Mouse (Mus musculus): Measurements from ENCODE around the gene Rbm5. TPM values are rescaled to one million over a fixed set of nuclear protein-coding genes. Genes with fewer than 3 reads are reported as not detected.

Gene Rbm5
- polyA plus RNA-seq (2015; fragmentation: Nextera tagmentation; extraction: Ambion mirVana): 210 and 236 TPM in 2 replicates

- ATAC-seq: peak; percentile 100
- H3K36me3 ChIP-seq (ENCODE audit: control insufficient read depth, insufficient read depth, low read length): peaks cover 29% of the 10 kb centered on the region
- under 1% methylated on average over 60 of the region's 60 CpGs for WGBS
Observed at GRCm38 (mm10) chr9:107770374-107771290, at the start of gene Rbm5. Gene Rbm5 (minus strand): TSS chr9:107770996.

GRCm38 (mm10) chr9:107812132-107812531 lies 41.3 kb upstream of the Rbm5 start:
- WGBS: 94% methylated on average over 1 of the region's 1 CpGs
- H3K4me1 ChIP-seq (ENCODE audit: control insufficient read depth, insufficient read depth, low read depth, low read length): no peaks in the 10 kb centered on the region
- H3K9me3 ChIP-seq (ENCODE audit: control insufficient read depth, low read length): no peaks in the 10 kb centered on the region
- no peaks in the 10 kb centered on the region for H3K27me3 ChIP-seq (replicated peaks; ENCODE audit: control insufficient read depth, insufficient read depth, low read length)
- no peak overlapping the region for H3K27ac ChIP-seq (ENCODE audit: low read depth, low read length)
- no peak overlapping the region for H3K9ac ChIP-seq (ENCODE audit: low read depth, low read length)
- ATAC-seq: no peak
- H3K4me2 ChIP-seq (ENCODE audit: low read length): no peak overlapping the region
- H3K4me3 ChIP-seq (ENCODE audit: low read length): no peak overlapping the region
- H3K36me3 ChIP-seq (ENCODE audit: control insufficient read depth, insufficient read depth, low read length): peaks cover 9% of the 10 kb centered on the region

More at GRCm38 (mm10) chr9:107770374-107771290, at the start of gene Rbm5:
- Histone ChIP-seq H3K4me1 (ENCODE audit: control insufficient read depth, insufficient read depth, low read depth, low read length) (peaks cover 16% of the 10 kb centered on the region), H3K9ac (ENCODE audit: low read depth, low read length) (peak within 1 kb of the TSS; percentile 89), H3K9me3 (ENCODE audit: control insufficient read depth, low read length) (no peaks in the 10 kb centered on the region), H3K27me3 (replicated peaks; ENCODE audit: control insufficient read depth, insufficient read depth, low read length) (no peaks in the 10 kb centered on the region), H3K4me2 (ENCODE audit: low read length) (peak within 1 kb of the TSS; percentile 82), H3K27ac (ENCODE audit: low read depth, low read length) (peak within 1 kb of the TSS; percentile 92), H3K4me3 (ENCODE audit: low read length) (peak within 1 kb of the TSS; percentile 68)

- Histone ChIP-seq H3K27me3 (replicated peaks; ENCODE audit: control insufficient read depth, insufficient read depth, low read length) (no peaks in the 10 kb centered on the region), H3K9ac (ENCODE audit: low read depth, low read length) (no peak overlapping the region), H3K4me3 (ENCODE audit: low read length) (no peak overlapping the region), H3K4me2 (ENCODE audit: low read length) (no peak overlapping the region), H3K9me3 (ENCODE audit: control insufficient read depth, low read length) (no peaks in the 10 kb centered on the region), H3K4me1 (ENCODE audit: control insufficient read depth, insufficient read depth, low read depth, low read length) (no peaks in the 10 kb centered on the region), H3K27ac (ENCODE audit: low read depth, low read length) (no peak overlapping the region), H3K36me3 (ENCODE audit: control insufficient read depth, insufficient read depth, low read length) (peaks cover 4% of the 10 kb centered on the region)
- no peak for ATAC-seq
- 96% methylated on average over 2 of the region's 2 CpGs for WGBS
Observed at GRCm38 (mm10) chr9:107810985-107811384, 40.2 kb upstream of the Rbm5 start.

- Histone ChIP-seq H3K9ac (ENCODE audit: low read depth, low read length) (no peak overlapping the region), H3K4me1 (ENCODE audit: control insufficient read depth, insufficient read depth, low read depth, low read length) (no peaks in the 10 kb centered on the region), H3K27me3 (replicated peaks; ENCODE audit: control insufficient read depth, insufficient read depth, low read length) (no peaks in the 10 kb centered on the region), H3K4me2 (ENCODE audit: low read length) (no peak overlapping the region), H3K4me3 (ENCODE audit: low read length) (no peak overlapping the region), H3K9me3 (ENCODE audit: control insufficient read depth, low read length) (no peaks in the 10 kb centered on the region), H3K27ac (ENCODE audit: low read depth, low read length) (no peak overlapping the region), H3K36me3 (ENCODE audit: control insufficient read depth, insufficient read depth, low read length) (peaks cover 24% of the 10 kb centered on the region)
- 90% methylated on average over 6 of the region's 6 CpGs for WGBS
- no peak for ATAC-seq
Observed at GRCm38 (mm10) chr9:107791714-107792113, 20.9 kb upstream of the Rbm5 start.

- Histone ChIP-seq H3K4me3 (ENCODE audit: low read length) (no peak overlapping the region), H3K27ac (ENCODE audit: low read depth, low read length) (no peak overlapping the region), H3K27me3 (replicated peaks; ENCODE audit: control insufficient read depth, insufficient read depth, low read length) (no peaks in the 10 kb centered on the region), H3K9me3 (ENCODE audit: control insufficient read depth, low read length) (no peaks in the 10 kb centered on the region), H3K4me1 (ENCODE audit: control insufficient read depth, insufficient read depth, low read depth, low read length) (no peaks in the 10 kb centered on the region), H3K36me3 (ENCODE audit: control insufficient read depth, insufficient read depth, low read length) (peaks cover 41% of the 10 kb centered on the region), H3K4me2 (ENCODE audit: low read length) (no peak overlapping the region), H3K9ac (ENCODE audit: low read depth, low read length) (no peak overlapping the region)
- WGBS: 94% methylated on average over 11 of the region's 11 CpGs
- no peak for ATAC-seq
Observed at GRCm38 (mm10) chr9:107782536-107783203, 11.9 kb upstream of the Rbm5 start.

- no peak for ATAC-seq
- H3K4me3 ChIP-seq (ENCODE audit: low read length): no peak overlapping the region
- H3K36me3 ChIP-seq (ENCODE audit: control insufficient read depth, insufficient read depth, low read length): peaks cover 27% of the 10 kb centered on the region
- H3K4me1 ChIP-seq (ENCODE audit: control insufficient read depth, insufficient read depth, low read depth, low read length): no peaks in the 10 kb centered on the region
- no peak overlapping the region for H3K4me2 ChIP-seq (ENCODE audit: low read length)
- H3K27me3 ChIP-seq (replicated peaks; ENCODE audit: control insufficient read depth, insufficient read depth, low read length): no peaks in the 10 kb centered on the region
- H3K27ac ChIP-seq (ENCODE audit: low read depth, low read length): no peak overlapping the region
- H3K9ac ChIP-seq (ENCODE audit: low read depth, low read length): no peak overlapping the region
- no peaks in the 10 kb centered on the region for H3K9me3 ChIP-seq (ENCODE audit: control insufficient read depth, low read length)
Observed at GRCm38 (mm10) chr9:107776809-107777208, 6.0 kb upstream of the Rbm5 start.

- no peaks in the 10 kb centered on the region for H3K9me3 ChIP-seq (ENCODE audit: control insufficient read depth, low read length)
- peaks cover 19% of the 10 kb centered on the region for H3K36me3 ChIP-seq (ENCODE audit: control insufficient read depth, insufficient read depth, low read length)
- no peak overlapping the region for H3K4me3 ChIP-seq (ENCODE audit: low read length)
- H3K27me3 ChIP-seq (replicated peaks; ENCODE audit: control insufficient read depth, insufficient read depth, low read length): no peaks in the 10 kb centered on the region
- peaks cover 4% of the 10 kb centered on the region; the same call in 1 of the 2 replicates for H3K4me1 ChIP-seq (ENCODE audit: control insufficient read depth, insufficient read depth, low read depth, low read length)
- 93% methylated on average over 3 of the region's 3 CpGs for WGBS
- H3K9ac ChIP-seq (ENCODE audit: low read depth, low read length): no peak overlapping the region
- H3K4me2 ChIP-seq (ENCODE audit: low read length): no peak overlapping the region
- H3K27ac ChIP-seq (ENCODE audit: low read depth, low read length): no peak overlapping the region
- no peak for ATAC-seq
Observed at GRCm38 (mm10) chr9:107774411-107774810, 3.6 kb upstream of the Rbm5 start.

GRCm38 (mm10) chr9:107771782-107772181 lies 986 bp upstream of the Rbm5 start:
- Histone ChIP-seq H3K4me2 (ENCODE audit: low read length) (no peak overlapping the region), H3K9me3 (ENCODE audit: control insufficient read depth, low read length) (no peaks in the 10 kb centered on the region), H3K27ac (ENCODE audit: low read depth, low read length) (peak overlapping the region; percentile 29), H3K9ac (ENCODE audit: low read depth, low read length) (no peak overlapping the region), H3K4me3 (ENCODE audit: low read length) (no peak overlapping the region), H3K4me1 (ENCODE audit: control insufficient read depth, insufficient read depth, low read depth, low read length) (peaks cover 16% of the 10 kb centered on the region), H3K36me3 (ENCODE audit: control insufficient read depth, insufficient read depth, low read length) (peaks cover 29% of the 10 kb centered on the region), H3K27me3 (replicated peaks; ENCODE audit: control insufficient read depth, insufficient read depth, low read length) (no peaks in the 10 kb centered on the region)
- 71% methylated on average over 2 of the region's 2 CpGs for WGBS
- ATAC-seq: no peak

- H3K4me1 ChIP-seq (ENCODE audit: control insufficient read depth, insufficient read depth, low read depth, low read length): peaks cover 16% of the 10 kb centered on the region
- peak overlapping the region; percentile 68 for H3K4me3 ChIP-seq (ENCODE audit: low read length)
- peak overlapping the region; percentile 92 for H3K27ac ChIP-seq (ENCODE audit: low read depth, low read length)
- H3K4me2 ChIP-seq (ENCODE audit: low read length): peak overlapping the region; percentile 82
- no peaks in the 10 kb centered on the region for H3K9me3 ChIP-seq (ENCODE audit: control insufficient read depth, low read length)
- ATAC-seq: no peak
- H3K9ac ChIP-seq (ENCODE audit: low read depth, low read length): peak overlapping the region; percentile 89
- peaks cover 34% of the 10 kb centered on the region for H3K36me3 ChIP-seq (ENCODE audit: control insufficient read depth, insufficient read depth, low read length)
- no peaks in the 10 kb centered on the region for H3K27me3 ChIP-seq (replicated peaks; ENCODE audit: control insufficient read depth, insufficient read depth, low read length)
- under 1% methylated on average over 9 of the region's 9 CpGs for WGBS
Observed at GRCm38 (mm10) chr9:107770037-107770373, 791 bp downstream of the Rbm5 start.
